Mouse (Mus musculus) megakaryocyte, embryonic 14.5 days (primary cell): Measurements from ENCODE around the gene Cavin4.

Experiments used
- FLI1 ChIP-seq: IDR thresholded peaks from 2 replicates; pipeline ENCODE4 v1.6.1; 2012; ENCODE audit warnings: low read length, inconsistent platforms, mixed read lengths
- GATA1 ChIP-seq: IDR thresholded peaks from 3 replicates; pipeline ENCODE4 v1.6.1; 2012; ENCODE audit warnings: mixed read lengths, low read length, inconsistent platforms, borderline replicate concordance

GRCm38 (mm10) chr4:48672915-48673314 lies 9.6 kb downstream of the Cavin4 start:
- no peak for TF ChIP-seq GATA1
- TF ChIP-seq FLI1, result no peak
